Mouse (Mus musculus) megakaryocyte, embryonic 14.5 days (primary cell): ENCODE measurements around the gene Jak3.

Experiments used
- FLI1 ChIP-seq: IDR thresholded peaks from 2 replicates; pipeline ENCODE4 v1.6.1; 2012; ENCODE audit warnings: low read length, inconsistent platforms, mixed read lengths
- GATA1 ChIP-seq: IDR thresholded peaks from 3 replicates; pipeline ENCODE4 v1.6.1; 2012; ENCODE audit warnings: mixed read lengths, low read length, inconsistent platforms, borderline replicate concordance

- TF ChIP-seq GATA1 (no peak), FLI1 (no peak)
Measured at GRCm38 (mm10) chr8:71668220-71668975, 7.7 kb upstream of the Jak3 start.
